8 mouse cellular contexts compared by ENCODE assay signal in the genomic region with DNA sequence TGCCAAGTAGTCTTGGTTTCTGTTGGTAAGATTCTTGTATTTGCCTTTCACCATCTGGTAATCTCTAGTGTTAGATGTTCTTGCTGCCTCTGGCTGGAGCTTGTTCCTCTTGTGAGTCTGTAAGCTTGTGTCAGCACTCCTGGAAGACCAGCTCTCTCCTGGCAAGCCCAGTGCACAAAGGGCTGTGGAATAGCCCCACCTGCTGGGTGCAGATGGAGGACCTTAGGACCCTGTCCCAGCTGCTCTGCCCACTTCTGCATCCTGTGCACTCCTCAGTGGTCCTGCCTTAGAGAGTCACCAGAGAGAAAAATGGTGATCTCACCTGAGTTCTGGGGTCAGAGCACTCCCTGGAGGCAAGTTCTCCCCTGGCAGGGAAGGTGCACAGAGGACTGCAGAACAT.
A peak's percentile ranks its signal among the peaks of the same experiment; 100 is the strongest.
DNase-seq lines count a peak whose midpoint lies in the region; ATAC-seq and TF ChIP-seq lines count a peak whose summit lies in the region.

No protein-coding gene starts in this region.

- TF ChIP-seq CTCF in stomach, postnatal 0 days (IDR thresholded peaks at IDR 0.05; ENCODE audit: low read depth), result peak; percentile 72

- no peaks in the 10 kb centered on the region for H3K36me3 ChIP-seq in stomach, postnatal 0 days (ENCODE audit: control insufficient read depth, insufficient read depth, low read length)

- H3K4me1 ChIP-seq in stomach, postnatal 0 days (replicated peaks; ENCODE audit: control insufficient read depth, insufficient read depth), result no peaks in the 10 kb centered on the region

- no peak overlapping the region for H3K4me2 ChIP-seq in stomach, postnatal 0 days (replicated peaks; ENCODE audit: low read depth)

- ATAC-seq in stomach, postnatal 0 days (ENCODE audit: low FRiP score, low TSS enrichment), result peak; percentile 75

- no peaks in the 10 kb centered on the region for H3K27me3 ChIP-seq in stomach, postnatal 0 days (ENCODE audit: control insufficient read depth, insufficient read depth, low read length)

- H3K9me3 ChIP-seq in stomach, postnatal 0 days (ENCODE audit: control insufficient read depth, low read length), result no peaks in the 10 kb centered on the region

- H3K9ac ChIP-seq in stomach, postnatal 0 days (ENCODE audit: low read length), result no peak overlapping the region

- H3K27ac ChIP-seq in stomach, postnatal 0 days (replicated peaks), result no peak overlapping the region

- no peak overlapping the region for H3K4me3 ChIP-seq in stomach, postnatal 0 days (ENCODE audit: low read depth, low read length)

- TF ChIP-seq EP300 in stomach, postnatal 0 days (optimal IDR thresholded peaks at IDR 0.05), result no peak

- peak; percentile 25 for DNase-seq in gastrocnemius, adult 18-20 months (ENCODE audit: low spot score)
- no peak for DNase-seq in gastrocnemius, adult 8-10 months (ENCODE audit: low spot score in 2 of 2)
- DNase-seq in right cerebral cortex, postnatal 14 days, result peak; percentile 14
- DNase-seq in right cerebral cortex, postnatal 10 days (ENCODE audit: low spot score in 2 of 2), result no peak
- peak; percentile 77 for DNase-seq in kidney, adult 9 months
- DNase-seq in stomach, postnatal 0 days (ENCODE audit: low spot score), result peak; percentile 68
- DNase-seq in right cerebral cortex, adult 2 months (ENCODE audit: low spot score in 2 of 2), result no peak
- no peak for DNase-seq in c-Kit-positive CD71-positive TER-119-positive erythroid progenitor cells, embryonic 14.5 days (ENCODE audit: low spot score)

Comparison
In these comparisons a context has a peak if more than half of its experiments do, and no peak if none do; other contexts are left out.
1. DNase-seq: peak in gastrocnemius, adult 18-20 months (single experiment), right cerebral cortex, postnatal 14 days (single experiment), kidney, adult 9 months (single experiment) and stomach, postnatal 0 days (single experiment); none in gastrocnemius, adult 8-10 months (0 of 2), right cerebral cortex, postnatal 10 days (0 of 2), right cerebral cortex, adult 2 months (0 of 2) and c-Kit-positive CD71-positive TER-119-positive erythroid progenitor cells, embryonic 14.5 days (single experiment).